Mouse (Mus musculus): ENCODE measurements around the gene BC055324. TPM values are rescaled to one million over a fixed set of nuclear protein-coding genes. Genes with fewer than 3 reads are reported as not detected.
"Not testable (repeated sequence)": the region's sequence is repeated elsewhere in the genome, so short reads cannot be mapped to it uniquely, and the experiment has no call there.

Gene BC055324
- 54.3 and 69.3 TPM in 2 replicates for polyA plus RNA-seq (2011; ENCODE audit: insufficient read depth, insufficient read length, low read depth, missing spikeins)

GRCm38 (mm10) chr1:163994721-163995608 is at the start of gene BC055324, which contains the start of gene Mettl18:
Gene BC055324, minus strand, starts transcription at chr1:163994796.
Gene Mettl18, plus strand, starts transcription at chr1:163994889.
- TF ChIP-seq EP300 (IDR thresholded peaks at IDR 0.05; ENCODE audit: insufficient read depth, low read depth, low read length) = no peak
- TF ChIP-seq POLR2A (IDR thresholded peaks at IDR 0.05; ENCODE audit: insufficient read depth, low read length) = peak; percentile 69
- no peak for TF ChIP-seq CTCF (IDR thresholded peaks at IDR 0.05; ENCODE audit: low read depth, low read length)
- H3K36me3 ChIP-seq (ENCODE audit: control insufficient read depth, insufficient read depth, low read length, poor library complexity, severe bottlenecking) = peaks cover 13% of the 10 kb centered on the region
- H3K27me3 ChIP-seq (ENCODE audit: control insufficient read depth, insufficient read depth, low read length, poor library complexity, severe bottlenecking) = no peaks in the 10 kb centered on the region
- peak within 1 kb of the TSS; percentile 47 for H3K9ac ChIP-seq (ENCODE audit: low read depth, poor library complexity, severe bottlenecking)
- H3K4me3 ChIP-seq (ENCODE audit: low read depth, low read length) = peak within 1 kb of the TSS; percentile 90
- peak within 1 kb of the TSS; percentile 25; the same call in 1 of the 2 replicates for H3K27ac ChIP-seq (ENCODE audit: insufficient read depth, low read length)
- no peaks in the 10 kb centered on the region for H3K4me1 ChIP-seq (ENCODE audit: control insufficient read depth, insufficient read depth, low read length)
- no peaks in the 10 kb centered on the region for H3K9me3 ChIP-seq (replicated peaks; ENCODE audit: control insufficient read depth, insufficient read depth, low read length, poor library complexity, severe bottlenecking)

DNA sequence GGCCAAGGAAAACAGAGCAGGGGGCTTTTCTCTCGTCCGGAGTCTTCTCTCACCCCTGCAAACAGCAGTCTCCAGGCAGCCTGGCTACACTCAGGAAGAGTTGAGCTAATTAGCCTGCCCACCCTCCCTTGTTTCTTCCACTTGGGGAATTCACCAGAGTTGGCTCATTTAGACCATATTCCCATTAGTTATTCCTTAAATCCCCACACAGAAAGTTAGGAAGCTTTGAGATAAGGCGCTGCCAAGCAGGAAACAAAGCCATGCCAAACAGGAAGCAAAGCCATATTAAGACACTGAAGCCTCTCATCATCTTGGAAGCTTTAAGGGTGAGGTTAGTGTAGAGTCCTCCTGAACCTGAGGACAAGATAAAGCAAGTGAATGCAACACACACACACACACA is 49.0 kb upstream of the BC055324 start:
- no peak overlapping the region for H3K4me3 ChIP-seq (ENCODE audit: low read depth, low read length)
- no peaks in the 10 kb centered on the region for H3K36me3 ChIP-seq (ENCODE audit: control insufficient read depth, insufficient read depth, low read length, poor library complexity, severe bottlenecking)
- no peaks in the 10 kb centered on the region for H3K27me3 ChIP-seq (ENCODE audit: control insufficient read depth, insufficient read depth, low read length, poor library complexity, severe bottlenecking)
- no peaks in the 10 kb centered on the region for H3K4me1 ChIP-seq (ENCODE audit: control insufficient read depth, insufficient read depth, low read length)
- H3K27ac ChIP-seq (ENCODE audit: insufficient read depth, low read length) = no peak overlapping the region
- TF ChIP-seq CTCF (IDR thresholded peaks at IDR 0.05; ENCODE audit: low read depth, low read length) (no peak), POLR2A (IDR thresholded peaks at IDR 0.05; ENCODE audit: insufficient read depth, low read length) (no peak), EP300 (IDR thresholded peaks at IDR 0.05; ENCODE audit: insufficient read depth, low read depth, low read length) (no peak)
- H3K9ac ChIP-seq (ENCODE audit: low read depth, poor library complexity, severe bottlenecking) = no peak overlapping the region
- no peaks in the 10 kb centered on the region for H3K9me3 ChIP-seq (replicated peaks; ENCODE audit: control insufficient read depth, insufficient read depth, low read length, poor library complexity, severe bottlenecking)

- no peaks in the 10 kb centered on the region for H3K9me3 ChIP-seq (replicated peaks; ENCODE audit: control insufficient read depth, insufficient read depth, low read length, poor library complexity, severe bottlenecking)
- H3K27ac ChIP-seq (ENCODE audit: insufficient read depth, low read length) = no peak overlapping the region
- no peaks in the 10 kb centered on the region for H3K36me3 ChIP-seq (ENCODE audit: control insufficient read depth, insufficient read depth, low read length, poor library complexity, severe bottlenecking)
- no peak for TF ChIP-seq POLR2A (IDR thresholded peaks at IDR 0.05; ENCODE audit: insufficient read depth, low read length)
- TF ChIP-seq EP300 (IDR thresholded peaks at IDR 0.05; ENCODE audit: insufficient read depth, low read depth, low read length) = no peak
- no peak for TF ChIP-seq CTCF (IDR thresholded peaks at IDR 0.05; ENCODE audit: low read depth, low read length)
- H3K4me1 ChIP-seq (ENCODE audit: control insufficient read depth, insufficient read depth, low read length) = no peaks in the 10 kb centered on the region
- no peaks in the 10 kb centered on the region for H3K27me3 ChIP-seq (ENCODE audit: control insufficient read depth, insufficient read depth, low read length, poor library complexity, severe bottlenecking)
- no peak overlapping the region for H3K9ac ChIP-seq (ENCODE audit: low read depth, poor library complexity, severe bottlenecking)
- no peak overlapping the region for H3K4me3 ChIP-seq (ENCODE audit: low read depth, low read length)
Measured at GRCm38 (mm10) chr1:164040385-164041135, 46.0 kb upstream of the BC055324 start.

DNA sequence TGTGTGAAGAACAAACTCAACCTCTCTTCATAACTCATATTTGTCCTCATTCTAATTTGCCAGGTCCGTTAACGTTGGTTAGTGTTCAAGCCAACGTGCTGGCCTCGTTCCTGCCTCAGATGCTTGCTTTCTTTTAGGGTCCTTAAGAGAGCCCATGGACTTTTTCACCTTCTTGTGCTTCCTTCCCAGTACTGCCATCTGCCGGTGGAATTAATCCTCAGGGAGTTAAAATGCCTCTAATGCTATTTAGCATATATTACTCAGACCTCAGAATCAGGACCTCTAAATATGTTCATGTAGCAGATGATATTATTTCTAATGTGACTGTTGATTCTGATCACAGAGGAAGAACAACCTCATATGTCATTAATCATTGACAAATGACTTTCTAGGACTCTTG is 32.8 kb upstream of the BC055324 start:
- TF ChIP-seq EP300 (IDR thresholded peaks at IDR 0.05; ENCODE audit: insufficient read depth, low read depth, low read length) (no peak), POLR2A (IDR thresholded peaks at IDR 0.05; ENCODE audit: insufficient read depth, low read length) (no peak), CTCF (IDR thresholded peaks at IDR 0.05; ENCODE audit: low read depth, low read length) (no peak)
- H3K9me3 ChIP-seq (replicated peaks; ENCODE audit: control insufficient read depth, insufficient read depth, low read length, poor library complexity, severe bottlenecking) = no peaks in the 10 kb centered on the region
- no peak overlapping the region for H3K9ac ChIP-seq (ENCODE audit: low read depth, poor library complexity, severe bottlenecking)
- H3K4me1 ChIP-seq (ENCODE audit: control insufficient read depth, insufficient read depth, low read length) = no peaks in the 10 kb centered on the region
- no peak overlapping the region for H3K27ac ChIP-seq (ENCODE audit: insufficient read depth, low read length)
- H3K27me3 ChIP-seq (ENCODE audit: control insufficient read depth, insufficient read depth, low read length, poor library complexity, severe bottlenecking) = no peaks in the 10 kb centered on the region
- H3K36me3 ChIP-seq (ENCODE audit: control insufficient read depth, insufficient read depth, low read length, poor library complexity, severe bottlenecking) = no peaks in the 10 kb centered on the region
- H3K4me3 ChIP-seq (ENCODE audit: low read depth, low read length) = no peak overlapping the region

- H3K4me3 ChIP-seq (ENCODE audit: low read depth, low read length) = no peak overlapping the region
- H3K4me1 ChIP-seq (ENCODE audit: control insufficient read depth, insufficient read depth, low read length) = no peaks in the 10 kb centered on the region
- no peak overlapping the region for H3K9ac ChIP-seq (ENCODE audit: low read depth, poor library complexity, severe bottlenecking)
- H3K27ac ChIP-seq (ENCODE audit: insufficient read depth, low read length) = no peak overlapping the region
- no peaks in the 10 kb centered on the region for H3K9me3 ChIP-seq (replicated peaks; ENCODE audit: control insufficient read depth, insufficient read depth, low read length, poor library complexity, severe bottlenecking)
- TF ChIP-seq EP300 (IDR thresholded peaks at IDR 0.05; ENCODE audit: insufficient read depth, low read depth, low read length) (no peak), CTCF (IDR thresholded peaks at IDR 0.05; ENCODE audit: low read depth, low read length) (no peak), POLR2A (IDR thresholded peaks at IDR 0.05; ENCODE audit: insufficient read depth, low read length) (no peak)
- no peaks in the 10 kb centered on the region for H3K36me3 ChIP-seq (ENCODE audit: control insufficient read depth, insufficient read depth, low read length, poor library complexity, severe bottlenecking)
- no peaks in the 10 kb centered on the region for H3K27me3 ChIP-seq (ENCODE audit: control insufficient read depth, insufficient read depth, low read length, poor library complexity, severe bottlenecking)
Measured at GRCm38 (mm10) chr1:164025685-164026084, 31.1 kb upstream of the BC055324 start.

DNA sequence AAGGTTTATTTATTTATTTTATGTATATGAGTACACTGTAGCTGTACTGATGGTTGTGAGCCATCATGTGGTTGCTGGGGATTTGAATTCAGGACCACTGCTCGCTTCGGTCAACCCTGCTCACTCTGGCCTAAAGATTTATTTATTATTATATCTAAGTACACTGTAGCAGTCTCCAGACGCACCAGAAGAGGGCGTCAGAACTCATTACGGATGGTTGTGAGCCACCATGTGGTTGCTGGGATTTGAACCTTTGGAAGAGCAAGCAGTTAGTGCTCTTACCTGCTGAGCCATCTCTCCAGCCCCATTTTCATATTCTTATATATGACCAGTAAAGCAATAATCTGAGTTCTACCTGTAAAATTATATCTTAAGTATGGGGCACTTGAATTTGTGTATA is 27.5 kb upstream of the BC055324 start:
- H3K9ac ChIP-seq (ENCODE audit: low read depth, poor library complexity, severe bottlenecking); H3K36me3 ChIP-seq (ENCODE audit: control insufficient read depth, insufficient read depth, low read length, poor library complexity, severe bottlenecking); H3K27me3 ChIP-seq (ENCODE audit: control insufficient read depth, insufficient read depth, low read length, poor library complexity, severe bottlenecking); H3K4me3 ChIP-seq (ENCODE audit: low read depth, low read length); H3K4me1 ChIP-seq (ENCODE audit: control insufficient read depth, insufficient read depth, low read length); H3K27ac ChIP-seq (ENCODE audit: insufficient read depth, low read length); H3K9me3 ChIP-seq (replicated peaks; ENCODE audit: control insufficient read depth, insufficient read depth, low read length, poor library complexity, severe bottlenecking): not testable (repeated sequence)

DNA sequence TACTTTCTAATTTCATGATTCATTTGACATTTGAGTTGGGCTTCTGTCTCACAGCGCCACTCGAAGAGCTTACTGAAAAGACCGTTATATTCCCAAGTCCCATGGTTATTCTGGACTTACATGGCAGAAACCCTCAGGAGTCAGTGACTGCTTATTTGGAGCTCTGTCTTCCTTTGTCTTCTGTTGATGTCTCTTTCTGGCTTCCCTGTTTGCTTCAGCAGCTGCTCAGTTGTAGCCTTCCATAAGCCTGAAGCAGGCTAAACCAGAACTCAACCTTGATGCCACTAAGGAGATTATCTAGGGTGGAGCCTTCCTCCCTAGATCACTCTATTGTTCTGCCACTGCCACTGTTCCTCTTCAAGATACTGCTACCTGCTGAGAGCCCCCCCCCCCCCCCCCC is 26.1 kb upstream of the BC055324 start:
- not testable (repeated sequence) for H3K27me3 ChIP-seq (ENCODE audit: control insufficient read depth, insufficient read depth, low read length, poor library complexity, severe bottlenecking); H3K4me1 ChIP-seq (ENCODE audit: control insufficient read depth, insufficient read depth, low read length); H3K4me3 ChIP-seq (ENCODE audit: low read depth, low read length); H3K36me3 ChIP-seq (ENCODE audit: control insufficient read depth, insufficient read depth, low read length, poor library complexity, severe bottlenecking); H3K9ac ChIP-seq (ENCODE audit: low read depth, poor library complexity, severe bottlenecking); H3K9me3 ChIP-seq (replicated peaks; ENCODE audit: control insufficient read depth, insufficient read depth, low read length, poor library complexity, severe bottlenecking)
- H3K27ac ChIP-seq (ENCODE audit: insufficient read depth, low read length) = peak overlapping the region; percentile 67
